Mouse (Mus musculus): Measurements from ENCODE around the gene Aldh4a1. TPM values are rescaled to one million over a fixed set of nuclear protein-coding genes. Genes with fewer than 3 reads are reported as not detected.

Gene Aldh4a1
- total RNA-seq, 2 experiments from 2014 or later, result 17.2 to 19.5 TPM

DNA sequence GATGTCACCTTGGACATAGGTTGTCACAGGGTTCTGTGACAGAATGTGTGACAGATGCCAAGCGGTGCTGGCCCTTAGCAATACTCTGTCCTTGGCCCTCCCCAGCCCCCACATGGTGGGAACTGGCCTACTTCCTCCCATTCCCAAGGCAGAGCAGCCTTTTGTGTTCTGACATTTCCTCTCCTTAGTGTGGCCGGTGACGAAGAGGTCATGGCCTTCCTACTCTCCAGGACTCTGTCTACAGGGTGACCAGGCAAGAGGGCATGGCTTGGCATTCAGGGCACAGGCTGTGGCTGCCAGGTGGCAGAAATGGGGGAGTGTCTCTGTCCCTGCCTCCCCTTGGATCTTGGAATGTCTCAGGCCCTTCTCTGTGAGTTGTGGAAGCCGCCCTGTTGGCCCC, 35.3 kb upstream of the Aldh4a1 start:
- intact Hi-C loops (cut with DNase I), result no loop called here

DNA sequence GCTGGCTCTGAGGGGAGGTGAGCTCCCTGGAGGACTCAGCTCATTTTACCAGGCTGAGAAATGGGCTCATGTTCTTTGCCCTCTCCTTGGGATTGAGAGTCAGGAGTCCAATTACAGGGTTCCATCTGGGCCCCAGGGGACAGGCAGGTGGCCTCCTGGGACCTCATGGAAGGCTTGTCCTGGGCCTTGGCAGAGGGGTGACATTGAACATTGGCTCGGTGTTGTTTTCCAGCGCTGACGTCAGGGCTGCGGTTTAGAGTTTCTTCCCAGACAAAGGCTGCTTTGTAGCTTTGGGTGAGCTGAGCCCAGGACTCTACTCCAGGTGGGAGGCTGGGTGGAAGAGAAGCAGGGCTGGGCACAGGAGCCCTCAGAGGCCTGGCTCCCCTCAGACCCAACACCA, 34.9 kb upstream of the Aldh4a1 start:
- no peak for DNase-seq (ENCODE audit: low spot score in 2 of 2)
- intact Hi-C loops (cut with DNase I), result no loop called here

More for the DNA sequence above, 35.3 kb upstream of the Aldh4a1 start:
- no peak for DNase-seq (ENCODE audit: low spot score in 2 of 2)

DNA sequence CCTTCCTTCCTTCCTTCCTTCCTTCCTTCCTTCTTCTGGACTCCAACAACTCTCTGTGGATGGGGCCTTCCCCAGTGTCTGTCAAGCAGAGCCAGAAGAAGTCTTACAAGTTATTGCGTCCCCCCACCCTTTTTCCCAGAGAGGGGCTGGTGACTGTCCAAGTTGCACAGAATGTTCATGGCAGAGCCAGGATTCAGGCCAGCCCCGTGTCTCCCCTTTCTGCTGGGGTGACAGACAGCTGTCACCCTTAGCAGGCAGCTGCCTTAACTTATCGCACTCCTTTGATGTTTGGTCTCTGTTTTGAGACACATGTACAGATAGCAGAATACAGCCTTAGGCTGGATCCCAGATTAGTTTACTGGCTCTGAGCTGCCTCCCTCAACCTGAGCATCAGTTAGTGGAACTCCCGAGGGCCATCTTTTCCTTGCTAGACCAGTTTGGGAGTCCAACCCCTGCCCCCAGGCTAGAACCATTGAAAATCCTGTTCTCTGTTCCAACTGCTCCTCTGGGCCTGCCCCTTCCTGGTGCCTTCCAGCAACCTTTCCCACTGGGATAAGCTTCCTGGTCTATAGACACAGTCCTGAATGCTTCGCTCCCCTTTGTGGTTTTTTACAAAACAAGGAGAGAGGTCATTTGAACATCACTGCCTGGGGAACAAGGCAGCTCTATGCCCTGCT, 33.2 kb upstream of the Aldh4a1 start:
- intact Hi-C loops (cut with DNase I), result no loop called here
- DNase-seq (ENCODE audit: low spot score in 2 of 2), result no peak

DNA sequence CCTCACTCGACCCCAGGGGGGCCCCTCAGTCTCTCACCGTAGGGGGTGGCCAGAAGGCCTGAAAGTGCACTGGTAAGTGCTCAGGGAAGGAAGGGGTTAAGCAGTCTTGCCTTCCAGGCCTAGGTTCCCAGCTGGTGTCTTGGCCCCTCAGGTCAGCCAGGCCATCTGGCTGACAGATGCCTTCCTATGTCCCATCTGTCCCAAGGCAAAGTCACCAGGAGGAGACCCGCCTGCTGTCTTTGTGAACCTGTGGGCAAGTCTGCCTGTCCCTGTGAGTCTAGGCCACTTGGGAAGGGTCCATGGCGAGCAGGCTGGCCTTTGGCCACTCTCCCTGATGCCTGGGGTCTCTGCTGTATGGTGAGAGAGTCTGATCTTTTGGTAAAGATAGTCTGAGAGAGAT, 32.2 kb upstream of the Aldh4a1 start:
- DNase-seq (ENCODE audit: low spot score in 2 of 2), result no peak
- intact Hi-C loops (cut with DNase I), result no loop called here

DNA sequence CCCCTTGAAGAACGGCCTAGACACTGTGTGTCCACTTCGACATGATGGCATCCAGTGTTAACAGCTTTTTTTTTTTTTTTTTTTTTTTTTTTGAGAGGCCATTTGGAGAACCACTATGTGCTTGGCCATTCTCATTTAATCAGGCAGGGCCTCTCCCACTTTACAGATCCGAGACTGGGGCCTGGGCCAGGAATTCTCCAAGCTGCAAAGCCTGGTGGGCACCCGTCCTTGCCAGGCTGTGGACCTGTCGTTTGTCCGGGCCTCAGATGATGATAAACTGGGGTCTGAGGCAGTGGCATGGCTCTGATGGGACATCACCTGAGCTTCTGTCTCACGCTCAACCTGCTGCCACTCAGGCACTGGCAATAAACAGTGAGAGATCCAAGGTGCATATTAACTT, 29.8 kb upstream of the Aldh4a1 start:
- intact Hi-C loops (cut with DNase I), result no loop called here
- DNase-seq (ENCODE audit: low spot score in 2 of 2), result no peak

DNA sequence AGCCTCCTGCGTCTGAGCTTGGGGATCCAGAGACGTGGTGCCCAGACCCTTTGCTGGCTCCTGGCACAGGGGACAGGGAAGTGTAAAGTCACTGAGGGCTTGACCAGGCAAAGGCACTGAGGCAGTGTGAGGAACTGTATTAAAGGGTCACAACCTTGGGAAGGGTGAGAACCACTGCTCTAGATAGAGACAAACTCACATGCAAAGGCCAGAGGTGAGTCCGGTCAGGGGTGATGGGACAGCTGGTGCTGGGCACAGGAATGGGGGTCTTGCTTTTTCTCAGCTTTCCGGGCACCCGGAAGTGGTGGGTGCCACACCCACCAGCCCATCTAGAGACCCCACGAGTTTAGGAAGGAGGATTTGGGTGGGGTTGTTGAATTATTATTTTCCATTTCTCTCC, 29.3 kb upstream of the Aldh4a1 start:
- intact Hi-C loops (cut with DNase I), result no loop called here
- no peak for DNase-seq (ENCODE audit: low spot score in 2 of 2)

DNA sequence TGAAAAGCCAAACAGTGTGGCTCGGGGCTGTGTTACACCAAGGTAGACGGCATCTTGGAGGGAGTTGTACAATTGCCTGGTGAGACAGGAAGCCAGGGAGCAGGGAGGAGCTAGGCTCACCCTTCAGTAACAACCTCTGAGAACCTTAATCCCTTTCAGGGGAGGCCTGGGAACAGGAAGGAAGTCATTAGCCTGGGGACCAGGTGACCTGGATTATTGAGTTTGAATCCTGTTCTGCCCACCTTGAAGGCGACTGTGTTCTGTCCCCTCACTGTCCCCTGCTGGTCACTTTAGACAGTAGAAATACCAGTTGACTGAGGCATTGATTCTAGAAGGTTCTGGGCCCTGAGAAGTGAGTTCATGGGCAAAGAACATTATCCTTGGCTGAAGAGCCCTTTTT, 28.6 kb upstream of the Aldh4a1 start:
- intact Hi-C loops (cut with DNase I), result no loop called here
- DNase-seq (ENCODE audit: low spot score in 2 of 2), result no peak

DNA sequence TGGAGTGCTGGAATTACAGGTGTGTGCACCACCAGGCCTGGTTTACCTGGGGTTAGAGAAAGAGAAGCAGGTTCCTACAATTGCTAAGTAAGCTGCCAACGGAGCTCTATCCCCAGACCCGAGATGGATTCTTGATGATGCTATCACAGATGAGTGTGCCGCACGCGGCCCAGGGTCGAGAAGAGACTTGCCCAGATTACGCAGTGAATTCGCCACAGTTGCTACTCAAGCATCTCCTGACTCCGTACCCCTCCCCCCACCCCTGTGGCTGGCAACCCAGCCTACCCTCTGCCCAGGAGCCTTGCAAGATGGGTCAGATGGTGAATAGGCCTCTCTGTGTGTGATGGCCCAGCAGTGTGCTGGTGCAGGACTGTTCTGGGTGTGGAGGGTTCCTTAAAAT, 26.0 kb upstream of the Aldh4a1 start:
- intact Hi-C loops (cut with DNase I), result no loop called here
- DNase-seq (ENCODE audit: low spot score in 2 of 2), result no peak

DNA sequence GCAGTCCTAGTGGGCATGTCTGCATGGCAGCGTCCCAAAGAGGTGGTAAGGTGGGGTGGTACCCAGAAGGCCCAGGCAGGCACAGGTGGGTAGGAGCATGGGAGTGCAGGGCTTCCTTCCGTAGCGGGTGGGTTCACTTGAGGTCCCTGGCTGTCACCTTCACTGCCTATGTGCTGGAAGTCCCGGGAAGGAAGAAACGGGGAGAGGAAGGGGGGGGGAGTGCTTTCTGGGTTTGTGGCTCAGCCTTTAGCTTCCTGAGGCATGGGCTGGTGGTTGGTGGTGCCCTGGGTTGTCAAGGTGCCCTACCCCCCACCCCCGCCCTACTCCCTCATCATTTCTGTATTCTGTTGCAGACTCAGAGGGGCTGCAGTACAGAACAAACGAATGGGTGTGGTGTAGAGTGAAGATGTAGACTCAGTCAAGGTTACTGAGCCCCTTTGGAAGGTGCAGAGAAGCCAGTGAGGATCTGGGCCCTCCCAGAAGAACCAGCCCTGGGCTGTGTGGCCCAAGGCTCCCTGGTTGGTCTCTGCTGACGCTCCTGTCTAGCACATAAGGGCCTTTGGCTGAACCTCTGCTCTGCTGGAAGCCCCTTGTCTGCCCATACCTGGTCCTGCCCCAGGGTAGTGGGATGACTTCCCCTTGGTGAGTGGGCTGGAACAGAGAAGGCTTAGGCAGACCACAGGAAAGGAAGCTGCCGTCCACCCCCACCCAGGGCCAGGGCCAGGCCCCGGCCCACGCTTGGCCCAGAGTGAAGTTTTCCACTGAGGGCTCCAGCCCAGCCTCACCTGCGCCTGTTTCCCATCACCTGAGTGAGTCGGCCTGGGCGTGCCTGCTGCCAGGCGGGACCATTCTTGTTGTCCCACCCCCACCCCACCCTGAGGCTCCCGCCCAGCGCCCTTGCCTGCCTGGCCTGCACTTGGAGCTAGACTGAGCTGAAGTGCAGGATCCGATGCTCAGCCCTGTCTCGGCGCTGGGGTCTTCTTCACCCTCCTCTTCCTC, 25.1 kb upstream of the Aldh4a1 start:
- DNase-seq (ENCODE audit: low spot score in 2 of 2), result no peak
- intact Hi-C loops (cut with DNase I), result no loop called here

DNA sequence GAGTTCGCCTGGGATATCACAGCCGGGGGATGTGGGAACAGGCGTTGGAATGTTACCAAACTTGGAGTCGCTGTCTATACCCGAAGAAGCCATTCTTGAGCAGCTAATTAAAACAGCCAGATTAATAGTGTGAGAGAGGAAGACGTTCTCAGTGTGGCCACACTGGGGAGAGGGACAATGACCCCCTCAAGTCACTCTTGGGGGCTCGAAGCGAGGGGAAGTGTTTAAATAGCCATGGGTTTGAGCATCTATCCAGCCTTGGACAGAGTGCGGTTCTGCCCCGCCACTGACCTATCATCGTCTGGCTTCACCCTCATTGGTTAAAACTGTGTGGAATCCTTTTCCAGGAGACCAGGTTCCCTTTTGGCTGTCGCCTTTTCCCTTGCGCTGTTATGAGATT, 24.3 kb upstream of the Aldh4a1 start:
- no peak for DNase-seq (ENCODE audit: low spot score in 2 of 2)
- intact Hi-C loops (cut with DNase I), result no loop called here

DNA sequence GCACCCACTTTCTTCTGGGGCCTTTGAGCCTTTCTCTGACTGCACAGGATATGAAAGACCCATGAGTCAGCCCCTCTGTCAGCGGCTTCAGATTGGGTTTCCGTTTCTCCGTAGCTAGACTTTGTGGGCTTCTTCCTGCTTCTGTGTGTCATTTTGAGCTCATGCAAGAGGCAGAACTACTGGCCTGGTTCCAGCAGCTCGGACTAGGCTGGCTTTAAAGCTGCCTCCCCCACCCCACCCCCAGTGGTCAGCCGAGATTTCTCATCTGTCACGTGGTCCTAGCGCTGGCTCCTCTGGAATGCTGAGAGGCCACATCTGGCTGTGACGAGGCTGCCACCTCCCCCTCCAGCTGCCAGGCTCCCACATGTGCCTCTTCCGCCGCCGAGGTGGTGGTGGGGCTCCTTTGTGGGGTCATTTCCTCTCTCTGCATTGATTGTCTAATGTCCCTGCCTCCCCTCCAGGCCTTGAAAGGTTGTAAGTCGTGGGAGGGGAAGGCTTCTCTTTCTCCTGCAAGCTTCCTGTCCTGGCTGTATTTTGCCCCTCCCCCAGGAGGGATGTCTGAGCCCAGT, 23.6 kb upstream of the Aldh4a1 start:
- DNase-seq (ENCODE audit: low spot score in 2 of 2), result peak in 1 of 2 experiments; percentile 58
- intact Hi-C loops (cut with DNase I), result no loop called here

DNA sequence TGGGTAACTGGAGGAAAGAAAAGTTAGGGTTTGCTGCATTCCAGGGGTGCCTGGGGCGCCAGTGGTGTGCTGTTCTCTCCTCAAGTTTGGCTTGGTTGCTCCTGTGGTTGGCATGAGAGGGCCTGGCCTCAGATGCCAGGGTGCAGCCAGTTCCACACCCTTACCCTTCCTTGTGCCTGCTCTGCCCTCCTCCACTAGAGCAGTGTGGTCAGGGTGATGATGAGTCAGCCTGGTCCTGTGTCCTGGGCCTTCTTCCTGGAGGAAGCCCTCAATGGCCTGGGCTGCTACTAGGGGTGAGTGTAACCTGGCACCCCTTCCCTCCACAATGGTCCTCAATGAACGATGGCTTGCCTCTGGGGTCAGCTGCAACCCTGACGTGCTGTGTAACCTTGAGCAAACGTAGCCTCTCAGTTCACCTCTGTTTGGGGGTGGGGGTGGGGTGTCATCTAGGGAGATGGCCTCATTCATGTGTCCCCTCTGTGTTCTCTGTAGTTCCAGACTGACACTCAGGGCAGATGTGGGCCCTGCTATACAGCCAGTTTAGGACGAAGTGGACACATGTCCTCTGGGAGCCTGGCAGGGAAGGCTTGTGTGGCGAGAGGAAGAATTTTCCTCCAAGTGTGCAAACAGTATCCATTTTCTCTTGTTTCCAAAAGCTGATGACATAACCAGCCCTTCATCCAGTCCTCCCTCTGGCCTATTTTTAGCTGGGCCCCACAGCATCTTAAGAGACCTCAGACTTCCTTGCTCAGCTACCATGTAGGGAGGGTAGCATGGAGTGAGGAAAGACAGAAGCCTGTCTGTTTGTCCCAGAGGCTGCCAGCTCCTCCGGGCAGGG, 20.9 kb upstream of the Aldh4a1 start:
- intact Hi-C loops (cut with DNase I), result no loop called here
- DNase-seq (ENCODE audit: low spot score in 2 of 2), result no peak

DNA sequence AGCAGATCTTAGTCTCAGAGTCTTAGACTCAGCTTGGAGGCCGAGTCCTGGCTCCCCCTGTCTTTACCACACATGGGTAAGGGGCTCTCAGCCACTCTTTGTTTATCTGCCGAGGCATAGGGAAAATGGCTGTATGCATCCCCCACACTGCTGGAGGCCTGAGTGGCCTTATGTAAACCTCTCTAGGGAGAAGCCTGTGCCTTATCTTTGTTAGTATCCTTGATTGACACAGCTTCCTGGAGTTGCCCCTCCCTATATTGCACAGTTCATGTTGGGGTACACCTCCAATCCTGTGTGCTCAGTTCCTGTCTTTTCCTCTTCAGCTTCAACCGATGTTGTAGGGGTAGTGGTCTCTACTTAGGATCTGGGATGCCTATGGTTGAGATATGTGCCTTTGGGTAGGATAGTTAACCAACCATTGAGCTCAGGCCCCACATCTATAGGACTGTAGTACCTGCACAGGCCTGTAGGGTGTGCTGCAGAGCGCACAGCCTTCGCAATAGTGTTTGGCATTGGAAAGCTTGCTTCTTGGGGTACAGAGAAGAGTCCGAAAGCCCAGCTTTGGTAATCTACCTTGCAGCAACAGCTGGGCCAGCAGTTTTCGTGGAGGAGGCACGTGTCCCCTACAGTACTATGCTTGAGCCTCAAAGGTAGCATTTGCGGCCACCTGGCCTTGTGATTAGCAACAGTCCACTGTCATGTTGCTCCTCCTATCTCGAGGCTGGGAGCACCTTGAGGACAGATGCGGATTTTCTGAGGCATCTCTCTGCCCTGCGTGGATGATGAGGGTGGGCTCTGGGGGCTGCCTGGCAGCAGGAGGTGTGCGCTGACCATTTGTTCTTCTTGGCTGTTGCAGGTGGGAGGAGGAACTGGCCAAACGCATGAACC, 20.1 kb upstream of the Aldh4a1 start, which contains the start of gene Gm21969:
Gm21969 (plus strand) TSS at position 830 of the 888 bp plus-strand sequence.
- peak in 1 of 2 experiments; percentile 45 for DNase-seq (ENCODE audit: low spot score in 2 of 2)
- intact Hi-C loops (cut with DNase I), result no loop called here

DNA sequence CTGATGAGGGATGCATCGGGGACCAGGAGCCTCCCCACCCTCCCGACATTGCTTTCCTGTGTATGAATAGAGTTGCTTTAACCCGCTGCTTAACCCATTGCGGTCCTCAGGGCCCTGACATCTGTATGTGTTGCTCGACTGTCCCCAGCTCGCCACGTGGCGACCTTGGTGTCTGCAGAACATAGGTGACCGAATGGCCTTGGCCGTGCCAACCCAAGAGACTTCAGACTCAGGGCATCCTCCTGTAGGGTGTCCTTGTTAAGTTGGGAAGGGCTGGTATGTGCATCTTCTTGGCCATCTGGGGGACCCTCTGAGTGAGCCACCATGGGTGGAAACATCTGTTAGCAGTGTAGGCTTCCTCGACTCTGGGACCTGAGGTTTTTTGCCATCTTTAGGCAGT, 17.4 kb upstream of the Aldh4a1 start:
- intact Hi-C loops (cut with DNase I), result no loop called here
- no peak for DNase-seq (ENCODE audit: low spot score in 2 of 2)

DNA sequence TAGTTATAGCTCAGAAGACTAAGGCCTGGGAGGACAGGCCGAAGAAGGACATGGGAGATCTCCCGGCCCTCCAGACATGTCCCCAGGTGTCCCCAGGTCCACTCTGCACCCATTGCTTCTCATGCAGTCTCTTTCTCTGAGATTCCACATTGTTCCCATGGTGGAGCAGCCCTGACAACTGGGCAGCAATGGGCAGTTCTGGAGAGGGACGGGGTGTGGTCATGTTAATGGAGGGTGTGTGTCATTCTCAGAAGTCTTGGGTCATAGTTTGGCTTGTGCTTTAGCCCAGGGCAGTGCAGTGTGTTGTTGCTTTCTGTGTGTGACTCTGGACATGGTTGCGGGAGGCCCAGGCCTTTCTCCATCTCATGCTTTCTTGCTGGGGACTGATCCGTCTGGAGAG, 15.9 kb upstream of the Aldh4a1 start:
- intact Hi-C loops (cut with DNase I), result no loop called here

DNA sequence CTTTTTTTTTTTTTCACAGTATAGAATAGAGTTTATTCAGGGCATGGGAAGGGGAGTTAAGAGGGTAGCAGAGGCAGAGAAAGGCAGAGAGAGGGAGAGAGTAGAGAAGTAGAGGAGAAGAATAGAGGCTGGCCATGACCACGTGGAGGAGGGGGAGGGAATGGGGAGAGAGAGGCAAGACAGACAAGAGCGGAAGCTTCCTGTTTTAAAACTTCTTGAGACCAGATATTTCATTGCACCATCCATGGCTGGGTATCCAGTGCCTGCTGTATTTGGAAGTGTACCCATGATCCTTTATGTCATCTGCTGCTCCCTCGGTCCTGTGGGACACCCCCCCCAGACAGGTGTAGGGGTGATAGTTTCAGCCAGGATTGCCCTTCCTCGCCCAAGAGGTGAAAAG, 13.7 kb upstream of the Aldh4a1 start:
- intact Hi-C loops (cut with DNase I), result no loop called here
- DNase-seq (ENCODE audit: low spot score in 2 of 2), result no peak

More for the DNA sequence above, 15.9 kb upstream of the Aldh4a1 start:
- DNase-seq (ENCODE audit: low spot score in 2 of 2), result no peak

DNA sequence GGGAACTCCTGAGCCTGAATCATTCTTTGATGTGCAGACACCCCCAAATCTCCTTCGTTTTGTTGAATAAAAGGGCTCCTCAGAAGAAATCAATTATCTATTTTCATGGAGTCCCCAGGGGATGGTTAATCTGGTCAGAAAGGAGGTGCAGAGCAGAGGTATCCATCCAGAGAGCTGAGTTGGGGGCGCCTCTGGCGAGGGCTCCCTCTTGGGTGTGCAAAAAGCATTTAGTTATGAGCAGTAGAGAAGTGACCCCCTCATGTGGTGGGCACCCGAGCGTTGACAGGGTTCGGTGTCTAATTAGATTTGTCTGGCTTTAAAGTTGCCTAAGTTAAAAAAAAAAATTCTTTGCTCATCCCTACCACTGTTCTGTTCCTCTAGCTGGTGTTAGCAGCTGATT, 11.7 kb upstream of the Aldh4a1 start:
- DNase-seq (ENCODE audit: low spot score in 2 of 2), result no peak
- intact Hi-C loops (cut with DNase I), result loop anchor here (2.0 to 5.0 kb wide), 3 partner anchors 26 to 144 kb away; no protein-coding TSS in a partner anchor

DNA sequence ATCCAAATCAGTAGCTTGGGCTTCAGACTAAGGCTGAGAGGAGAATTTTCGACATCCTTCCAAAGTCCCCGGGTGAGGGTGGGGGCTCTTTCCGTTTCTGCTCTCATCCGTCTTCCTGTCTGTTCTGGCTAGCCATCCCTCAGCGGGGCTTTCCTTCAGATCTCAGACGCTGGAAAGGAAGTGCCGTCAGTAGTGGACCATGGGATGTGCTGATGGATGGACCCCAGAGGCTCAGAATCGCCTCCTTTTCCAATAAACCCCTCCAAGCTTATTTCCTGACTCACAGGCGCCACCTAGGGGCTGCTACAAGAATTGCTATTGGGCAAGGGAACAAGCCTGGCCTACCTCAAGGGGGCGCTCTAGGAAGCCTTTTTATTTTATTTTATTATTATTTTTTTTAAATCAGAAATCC, 11.1 kb upstream of the Aldh4a1 start:
- peak; percentile 63 to 74 for DNase-seq (ENCODE audit: low spot score in 2 of 2)
- intact Hi-C loops (cut with DNase I), result loop anchor here (2.0 to 5.0 kb wide), 3 partner anchors 25 to 144 kb away; no protein-coding TSS in a partner anchor
